ENCODE assay signal across 10 mouse cellular contexts in the genomic region with DNA sequence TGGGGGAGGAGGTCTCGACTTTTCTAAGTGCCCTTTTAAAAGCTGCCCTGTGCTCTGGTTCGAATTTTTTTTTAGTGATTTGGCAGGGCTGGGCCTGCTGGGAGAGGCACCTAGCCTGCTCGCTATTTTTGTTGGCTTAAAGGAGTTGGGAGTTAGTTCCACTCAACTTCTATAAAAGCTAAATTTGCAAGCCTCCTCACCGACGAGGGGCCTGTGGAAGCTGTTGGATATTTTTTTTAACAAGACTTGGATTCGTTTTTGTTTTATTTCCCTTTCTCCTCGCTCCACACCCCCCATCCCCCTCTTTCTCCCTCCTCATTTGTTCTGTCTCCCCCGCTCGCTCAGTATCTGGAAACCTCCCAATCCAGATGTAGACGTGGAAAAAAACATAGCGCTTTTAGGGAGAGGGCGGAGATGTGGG. TPM values are rescaled to one million over a fixed set of nuclear protein-coding genes. Genes with fewer than 3 reads are reported as not detected.
DNase-seq lines count a peak whose midpoint lies in the region; ATAC-seq lines count a peak whose summit lies in the region.
"Had no signal": no experiment of that assay in that cellular context is flagged by ENCODE, and none has a peak within 500 bp of the region (broad histone marks: within the 10 kb centered on the region; RNA-seq: fewer than 3 reads in every experiment).

No protein-coding gene starts in this region.

- H3K4me2 ChIP-seq in lung, embryonic 16.5 days (ENCODE audit: low read depth, low read length): peak overlapping the region; percentile 82
- peak overlapping the region; percentile 84 for H3K4me2 ChIP-seq in heart, embryonic 14.5 days (ENCODE audit: low read length)
- peak overlapping the region; percentile 21; the same call in 1 of the 2 replicates for H3K4me2 ChIP-seq in liver, embryonic 13.5 days

- peak overlapping the region; percentile 98 for H3K27ac ChIP-seq in lung, embryonic 16.5 days (ENCODE audit: low read length)
- peak overlapping the region; percentile 85 to 98 for H3K27ac ChIP-seq in heart, embryonic 14.5 days (replicated peaks in 1 of 2; ENCODE audit: control insufficient read depth in 1 of 2, insufficient read depth in 1 of 2, low read depth in 2 of 2, low read length in 2 of 2)
- no peak overlapping the region for H3K27ac ChIP-seq in liver, embryonic 13.5 days

- WGBS in lung, embryonic 16.5 days: 3% methylated on average over 12 of the region's 12 CpGs
- WGBS in heart, embryonic 14.5 days: 2% methylated on average over 12 of the region's 12 CpGs
- WGBS in liver, embryonic 13.5 days (ENCODE audit: insufficient replicate concordance): 10% methylated on average over 12 of the region's 12 CpGs

- no peak for ATAC-seq in lung, embryonic 16.5 days (ENCODE audit: low read depth)
- no peak for ATAC-seq in heart, embryonic 14.5 days (ENCODE audit: insufficient number of reproducible peaks, insufficient read depth, low FRiP score, low read depth)
- no peak for ATAC-seq in liver, embryonic 13.5 days (ENCODE audit: low read depth)
- ATAC-seq in CD4-positive, CD25-positive, alpha-beta regulatory T cell, adult 4 months: no peak
- ATAC-seq: activated CD4-positive, CD25-positive, alpha-beta regulatory T cell, adult 4 months had no signal

- H3K9ac ChIP-seq in lung, embryonic 16.5 days (ENCODE audit: low read length): peak overlapping the region; percentile 84
- H3K9ac ChIP-seq in heart, embryonic 14.5 days (ENCODE audit: low read length): peak overlapping the region; percentile 97
- no peak overlapping the region for H3K9ac ChIP-seq in liver, embryonic 13.5 days

- no peaks in the 10 kb centered on the region for H3K36me3 ChIP-seq in lung, embryonic 16.5 days (ENCODE audit: control insufficient read depth, insufficient read depth, low read length)
- peaks cover 3% of the 10 kb centered on the region; the same call in 1 of the 2 replicates for H3K36me3 ChIP-seq in heart, embryonic 14.5 days (ENCODE audit: control insufficient read depth, insufficient read depth, low read length)
- H3K36me3 ChIP-seq in liver, embryonic 13.5 days: no peaks in the 10 kb centered on the region

- peaks cover 3% of the 10 kb centered on the region; the same call in 1 of the 2 replicates for H3K27me3 ChIP-seq in lung, embryonic 16.5 days (ENCODE audit: control insufficient read depth, insufficient read depth, low read depth, low read length)
- no peaks in the 10 kb centered on the region for H3K27me3 ChIP-seq in heart, embryonic 14.5 days (ENCODE audit: control insufficient read depth, insufficient read depth, low read length)
- H3K27me3 ChIP-seq in liver, embryonic 13.5 days: peaks cover 99% of the 10 kb centered on the region

- no peak for DNase-seq in lung, postnatal 36 days
- DNase-seq in liver, embryonic 13.5 days: no peak
- DNase-seq in adrenal gland, postnatal 25 days: no peak
- no peak for DNase-seq in left cerebral cortex, adult 8-10 months (ENCODE audit: low spot score in 2 of 2)
- DNase-seq in testis, postnatal 10 days (ENCODE audit: low spot score): no peak

- H3K4me3 ChIP-seq in lung, embryonic 16.5 days (ENCODE audit: low read length): peak overlapping the region; percentile 87
- H3K4me3 ChIP-seq in heart, embryonic 14.5 days (ENCODE audit: control insufficient read depth in 1 of 2, insufficient read depth in 1 of 2, low read depth in 1 of 2, low read length in 2 of 2): peak overlapping the region; percentile 61 to 88
- peak overlapping the region; percentile 27 for H3K4me3 ChIP-seq in liver, embryonic 13.5 days (replicated peaks)

- H3K4me1 ChIP-seq in lung, embryonic 16.5 days (replicated peaks; ENCODE audit: control insufficient read depth, insufficient read depth, low read length): peaks cover 40% of the 10 kb centered on the region
- peaks cover 22 to 45% of the 10 kb centered on the region in 2 experiments for H3K4me1 ChIP-seq in heart, embryonic 14.5 days (ENCODE audit: control insufficient read depth in 2 of 2, insufficient read depth in 2 of 2, low read length in 2 of 2)
- H3K4me1 ChIP-seq in liver, embryonic 13.5 days (replicated peaks): peaks cover 18% of the 10 kb centered on the region

- no peaks in the 10 kb centered on the region for H3K9me3 ChIP-seq in lung, embryonic 16.5 days (ENCODE audit: control insufficient read depth, low read length)
- H3K9me3 ChIP-seq in heart, embryonic 14.5 days (ENCODE audit: control insufficient read depth, low read length): no peaks in the 10 kb centered on the region
- no peaks in the 10 kb centered on the region for H3K9me3 ChIP-seq in liver, embryonic 13.5 days (replicated peaks)

RNA-seq across cellular contexts. Expression of a gene that starts 2.6 kb away (rescaled TPM):
- 25.9 and 27.8 TPM in 2 replicates for polyA plus RNA-seq in lung, embryonic 16.5 days (2015; fragmentation: Nextera tagmentation; extraction: Ambion mirVana)
- polyA plus RNA-seq in heart, embryonic 14.5 days (2014; fragmentation: Nextera tagmentation; extraction: Ambion mirVana): 18.7 and 24.0 TPM in 2 replicates
- 0.99 and 1.1 TPM in 2 replicates for polyA plus RNA-seq in liver, embryonic 13.5 days (2015; fragmentation: Nextera tagmentation; extraction: Ambion mirVana)
- 3.8 and 4.9 TPM in 2 replicates for total RNA-seq in adrenal gland, postnatal 25 days (2021)
- total RNA-seq in left cerebral cortex, adult 8-10 months (2022): 10 to 100 TPM in 1 of 4 experiments, 1 to 10 TPM in 3; 7.4 to 10.5 (median 9.6) TPM
- not detected for polyA plus RNA-seq in CD4-positive, CD25-positive, alpha-beta regulatory T cell, adult 4 months (2017; shearing (Covaris generic))
- polyA plus RNA-seq: activated CD4-positive, CD25-positive, alpha-beta regulatory T cell, adult 4 months had no signal

RNA-seq across cellular contexts. Expression of a gene that starts 27.5 kb away (rescaled TPM):
- polyA plus RNA-seq in lung, embryonic 16.5 days (2015; fragmentation: Nextera tagmentation; extraction: Ambion mirVana): 18.4 and 23.2 TPM in 2 replicates
- 12.6 and 13.9 TPM in 2 replicates for polyA plus RNA-seq in heart, embryonic 14.5 days (2014; fragmentation: Nextera tagmentation; extraction: Ambion mirVana)
- polyA plus RNA-seq in liver, embryonic 13.5 days (2015; fragmentation: Nextera tagmentation; extraction: Ambion mirVana): 0.68 and 0.94 TPM in 2 replicates
- not detected in 2 replicates for total RNA-seq in adrenal gland, postnatal 25 days (2021)
- total RNA-seq in left cerebral cortex, adult 8-10 months (2022): 1 to 10 TPM; 2.7 to 5.8 (median 4.2) TPM
- polyA plus RNA-seq in CD4-positive, CD25-positive, alpha-beta regulatory T cell, adult 4 months (2017; shearing (Covaris generic)): not detected
- polyA plus RNA-seq: activated CD4-positive, CD25-positive, alpha-beta regulatory T cell, adult 4 months had no signal

RNA-seq across cellular contexts. Expression of a gene that starts 50.6 kb away (rescaled TPM):
- polyA plus RNA-seq in lung, embryonic 16.5 days (2015; fragmentation: Nextera tagmentation; extraction: Ambion mirVana): 47.1 and 48.6 TPM in 2 replicates
- polyA plus RNA-seq in heart, embryonic 14.5 days (2014; fragmentation: Nextera tagmentation; extraction: Ambion mirVana): 30.7 and 36.9 TPM in 2 replicates
- polyA plus RNA-seq in liver, embryonic 13.5 days (2015; fragmentation: Nextera tagmentation; extraction: Ambion mirVana): 18.0 and 22.6 TPM in 2 replicates
- total RNA-seq in adrenal gland, postnatal 25 days (2021): 32.2 and 33.4 TPM in 2 replicates
- total RNA-seq in left cerebral cortex, adult 8-10 months (2022): 10 to 100 TPM; 53.4 to 64.9 (median 58.6) TPM
- polyA plus RNA-seq in CD4-positive, CD25-positive, alpha-beta regulatory T cell, adult 4 months (2017; shearing (Covaris generic)): 10 to 100 TPM; 64.2 to 75.8 TPM

RNA-seq across cellular contexts. Expression of a gene that starts 56.8 kb away (rescaled TPM):
- polyA plus RNA-seq in lung, embryonic 16.5 days (2015; fragmentation: Nextera tagmentation; extraction: Ambion mirVana): 0.16 and 0.19 TPM in 2 replicates
- 1.1 TPM in 2 replicates for polyA plus RNA-seq in heart, embryonic 14.5 days (2014; fragmentation: Nextera tagmentation; extraction: Ambion mirVana)
- 0.12 TPM in 1 of 2 replicates, not detected in the other for polyA plus RNA-seq in liver, embryonic 13.5 days (2015; fragmentation: Nextera tagmentation; extraction: Ambion mirVana)
- 0.06 TPM in 1 of 2 replicates, not detected in the other for total RNA-seq in adrenal gland, postnatal 25 days (2021)
- not detected for total RNA-seq in left cerebral cortex, adult 8-10 months (2022)
- polyA plus RNA-seq in CD4-positive, CD25-positive, alpha-beta regulatory T cell, adult 4 months (2017; shearing (Covaris generic)): under 1 TPM in 1 of 2 experiments, not detected in 1; 0.16 TPM
- polyA plus RNA-seq: activated CD4-positive, CD25-positive, alpha-beta regulatory T cell, adult 4 months; large intestine, adult 2 months had no signal

Comparison
In these comparisons a context has a peak if more than half of its experiments do, and no peak if none do; other contexts are left out.
1. H3K4me2 ChIP-seq: peak in every context shown above with its lines; median percentile 84 in heart, embryonic 14.5 days; 82 in lung, embryonic 16.5 days; 21 in liver, embryonic 13.5 days.
2. H3K4me3 ChIP-seq: peak in every context shown above with its lines; median percentile 87 in lung, embryonic 16.5 days; 74 in heart, embryonic 14.5 days; 27 in liver, embryonic 13.5 days.